Mouse (Mus musculus) bone marrow, adult 2 months (tissue): Measurements from ENCODE around the gene Exoc7. TPM values are rescaled to one million over a fixed set of nuclear protein-coding genes. Genes with fewer than 3 reads are reported as not detected.
A peak's percentile ranks its signal among the peaks of the same experiment; 100 is the strongest.

Experiments
- H3K27ac ChIP-seq: fragments of 200-500 bp; 2 replicates; pipeline ENCODE4 v1.5.1; 2012; ENCODE audit warnings: low read depth, mild to moderate bottlenecking, control low read depth, inconsistent platforms, low read length; ENCODE audit not compliant: control insufficient read depth, poor library complexity, insufficient read depth
- H3K4me1 ChIP-seq: fragments of 200-500 bp; 2 replicates; pipeline ENCODE4 v1.6.1; 2011; ENCODE audit warnings: low read length; ENCODE audit not compliant: control insufficient read depth, insufficient read depth
- H3K4me3 ChIP-seq: fragments of 200-500 bp; replicated peaks from 2 replicates; pipeline ENCODE3; 2011; ENCODE audit warnings: mild to moderate bottlenecking, low read depth, low read length, control low read depth; ENCODE audit not compliant: control insufficient read depth
- CTCF ChIP-seq: fragments of 200-500 bp; IDR thresholded peaks from 2 replicates; pipeline ENCODE4 v1.5.1; 2011; ENCODE audit warnings: low read length, control low read depth; ENCODE audit not compliant: control insufficient read depth, insufficient read depth
- POLR2A ChIP-seq: fragments of 200-500 bp; IDR thresholded peaks from 2 replicates; pipeline ENCODE4 v1.6.1; 2011; ENCODE audit warnings: low read depth, mild to moderate bottlenecking, control low read depth, low read length, borderline replicate concordance; ENCODE audit not compliant: control insufficient read depth
- WGBS: fragments of 180-500 bp; shearing (Covaris S2); methylation state at CpG from one replicate; pipeline ENCODE4 v1.1.7; 2018; 5-methylcytosine and 5-hydroxymethylcytosine counted together
- polyA plus RNA-seq: library from polyadenylated mRNA; stranded (reverse); fragments of >200 nt; gene quantifications from 2 replicates; pipeline ENCODE4 v1.2.4, GENCODE M21; 2011; ENCODE audit warnings: low replicate concordance; ENCODE audit not compliant: missing spikeins, insufficient read depth, insufficient read length

Gene Exoc7
- 39.1 and 47.2 TPM in 2 replicates for polyA plus RNA-seq

- H3K4me3 ChIP-seq, result peak within 1 kb of the TSS; percentile 94
- 76% methylated on average over 10 of the region's 10 CpGs for WGBS
- TF ChIP-seq CTCF, result no peak
- no peak for TF ChIP-seq POLR2A
- peak within 1 kb of the TSS; percentile 18; the same call in 1 of the 2 replicates for H3K27ac ChIP-seq
- no peaks in the 10 kb centered on the region; the same call in none of the 2 replicates for H3K4me1 ChIP-seq
Measured at GRCm38 (mm10) chr11:116307019-116307725, at the start of gene Exoc7. TSS of gene Exoc7 (minus strand) at chr11:116307233.

- 89% methylated on average over 17 of the region's 17 CpGs for WGBS
- H3K4me3 ChIP-seq, result no peak overlapping the region
- TF ChIP-seq POLR2A (no peak), CTCF (0 out of 2 replicates have a peak, but pooled peaks have one; percentile 4)
- H3K4me1 ChIP-seq, result peaks cover 1% of the 10 kb centered on the region; the same call in 1 of the 2 replicates
- H3K27ac ChIP-seq, result no peak overlapping the region
Measured at GRCm38 (mm10) chr11:116354521-116354920, 47.5 kb upstream of the Exoc7 start.

DNA sequence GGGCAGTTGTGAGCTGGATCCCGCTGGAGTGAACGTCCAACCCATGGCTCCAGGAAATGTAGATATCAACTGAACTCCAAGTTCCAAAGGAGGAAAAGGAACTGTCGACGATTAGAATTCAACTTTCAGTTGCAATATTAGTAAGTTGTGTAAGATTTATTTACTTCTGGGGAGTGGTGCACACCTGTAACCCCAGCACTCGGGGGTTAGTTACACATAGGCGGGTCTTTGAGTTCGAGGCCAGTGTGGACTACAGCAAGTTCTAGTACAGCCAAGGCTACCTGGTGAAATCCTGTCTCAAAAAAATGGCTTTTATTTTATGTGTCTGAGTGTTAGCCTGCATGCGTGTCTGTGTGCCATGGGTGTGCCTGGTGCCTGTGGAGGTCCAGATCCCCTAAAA, 46.5 kb upstream of the Exoc7 start:
- TF ChIP-seq CTCF, result no peak
- TF ChIP-seq POLR2A, result no peak
- no peak overlapping the region for H3K27ac ChIP-seq
- H3K4me3 ChIP-seq, result no peak overlapping the region
- 74% methylated on average over 8 of the region's 8 CpGs for WGBS
- H3K4me1 ChIP-seq, result 0 out of 2 replicates have a peak, but pooled peaks cover 1% of the 10 kb centered on the region

GRCm38 (mm10) chr11:116351294-116351693, 44.3 kb upstream of the Exoc7 start:
- Histone ChIP-seq H3K4me3 (no peak overlapping the region), H3K27ac (no peak overlapping the region), H3K4me1 (no peaks in the 10 kb centered on the region)
- 83% methylated on average over 5 of the region's 5 CpGs for WGBS
- no peak for TF ChIP-seq POLR2A
- no peak for TF ChIP-seq CTCF

DNA sequence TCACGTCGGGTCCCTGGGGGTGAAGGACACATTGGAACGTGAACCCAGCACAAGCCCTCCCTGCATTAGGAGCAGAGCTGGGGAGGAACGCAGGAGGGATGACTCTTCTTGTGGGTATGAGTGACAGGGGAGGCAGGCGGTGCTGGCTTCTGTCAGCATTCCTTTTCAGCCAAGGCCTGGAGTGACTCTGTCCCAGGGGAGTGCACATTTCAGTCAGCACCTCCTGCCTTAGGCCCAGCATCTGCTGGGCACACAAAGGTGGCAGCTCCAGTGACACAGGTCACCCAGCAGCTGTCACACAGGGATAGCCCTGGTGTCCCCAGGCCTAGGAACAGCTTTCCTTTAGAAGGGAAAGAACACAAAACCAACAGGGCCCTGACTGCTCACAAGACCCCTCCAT, 40.9 kb upstream of the Exoc7 start:
- TF ChIP-seq POLR2A (no peak), CTCF (no peak)
- H3K27ac ChIP-seq, result no peak overlapping the region
- no peaks in the 10 kb centered on the region for H3K4me1 ChIP-seq
- 90% methylated on average over 5 of the region's 5 CpGs for WGBS
- no peak overlapping the region for H3K4me3 ChIP-seq

GRCm38 (mm10) chr11:116347012-116347411, 40.0 kb upstream of the Exoc7 start:
- WGBS, result 84% methylated on average over 7 of the region's 7 CpGs
- TF ChIP-seq CTCF (no peak), POLR2A (no peak)
- Histone ChIP-seq H3K4me3 (no peak overlapping the region), H3K27ac (no peak overlapping the region), H3K4me1 (no peaks in the 10 kb centered on the region)

GRCm38 (mm10) chr11:116342069-116342791, 35.2 kb upstream of the Exoc7 start:
- WGBS, result 85% methylated on average over 25 of the region's 25 CpGs
- Histone ChIP-seq H3K4me1 (no peaks in the 10 kb centered on the region), H3K27ac (no peak overlapping the region), H3K4me3 (no peak overlapping the region)
- TF ChIP-seq CTCF (no peak), POLR2A (no peak)

GRCm38 (mm10) chr11:116337531-116337930, 30.5 kb upstream of the Exoc7 start:
- Histone ChIP-seq H3K27ac (no peak overlapping the region), H3K4me1 (no peaks in the 10 kb centered on the region; the same call in 1 of the 2 replicates), H3K4me3 (no peak overlapping the region)
- TF ChIP-seq CTCF (no peak), POLR2A (no peak)
- 27% methylated on average over 6 of the region's 6 CpGs for whole genome bisulfite sequencing
